Mouse (Mus musculus) layer of hippocampus, adult 11-12 months (tissue): ENCODE measurements around the gene Ptpn12.
"Not testable (repeated sequence)": the region's sequence is repeated elsewhere in the genome, so short reads cannot be mapped to it uniquely, and the experiment has no call there.

Experiments used
- DNase-seq: peaks from one replicate; pipeline ENCODE4 v3.0.0; 2022; ENCODE audit warnings: low spot score

Gene Ptpn12

GRCm38 (mm10) chr5:20951666-20952281 is 103.9 kb downstream of the Ptpn12 start:
- peak; percentile 98 for DNase-seq

GRCm38 (mm10) chr5:20950855-20951650 is 104.7 kb downstream of the Ptpn12 start:
- peak; percentile 52 for DNase-seq

- DNase-seq: no peak
These were observed 105.2 kb downstream of the Ptpn12 start for GRCm38 (mm10) chr5:20950516-20950854.

GRCm38 (mm10) chr5:20950093-20950492 is 105.6 kb downstream of the Ptpn12 start:
- no peak for DNase-seq

- DNase-seq: no peak
These were observed 108.8 kb downstream of the Ptpn12 start for GRCm38 (mm10) chr5:20946906-20947305.

GRCm38 (mm10) chr5:20944961-20945748 is 110.6 kb downstream of the Ptpn12 start:
- DNase-seq: no peak

GRCm38 (mm10) chr5:20943791-20944190 is 111.9 kb downstream of the Ptpn12 start:
- DNase-seq: not testable (repeated sequence)

- no peak for DNase-seq
These were observed 113.2 kb downstream of the Ptpn12 start for GRCm38 (mm10) chr5:20942523-20942922.

GRCm38 (mm10) chr5:20941205-20941604 is 114.5 kb downstream of the Ptpn12 start:
- DNase-seq: peak; percentile 24

GRCm38 (mm10) chr5:20940696-20941095 is 115.0 kb downstream of the Ptpn12 start:
- no peak for DNase-seq

- no peak for DNase-seq
These were observed 115.6 kb downstream of the Ptpn12 start for GRCm38 (mm10) chr5:20940040-20940571.

- no peak for DNase-seq
These were observed 117.2 kb downstream of the Ptpn12 start for GRCm38 (mm10) chr5:20938523-20938922.
